Mouse (Mus musculus) left cerebral cortex, adult 18-20 months (tissue): ENCODE measurements around the gene Kif1b. TPM values are rescaled to one million over a fixed set of nuclear protein-coding genes. Genes with fewer than 3 reads are reported as not detected.

Experiments used
- DNase-seq, 2 experiments: peaks; one replicate each; pipeline ENCODE4 v3.0.0; 2021 to 2022; ENCODE audit warnings: low spot score in 2 of 2, mixed read lengths in 1 of 2
- total RNA-seq, 2 experiments: library from RNA; stranded (reverse); gene quantifications; 2 replicates each; pipeline ENCODE4 v1.2.3; 2021

Gene Kif1b
- total RNA-seq, 2 experiments from 2014 or later, result 429 to 451 TPM

- DNase-seq, result peak in 1 of 2 experiments; percentile 35
Measured at GRCm38 (mm10) chr4:149317387-149317786, 9.9 kb upstream of the Kif1b start.

GRCm38 (mm10) chr4:149314275-149314837 lies 6.9 kb upstream of the Kif1b start:
- DNase-seq, result no peak

- DNase-seq, result no peak
Measured at GRCm38 (mm10) chr4:149313558-149314253, 6.2 kb upstream of the Kif1b start.

GRCm38 (mm10) chr4:149311996-149312395 lies 4.5 kb upstream of the Kif1b start:
- no peak for DNase-seq

- DNase-seq, result no peak
Measured at GRCm38 (mm10) chr4:149308491-149308820, 963 bp upstream of the Kif1b start.

GRCm38 (mm10) chr4:149306712-149307595 lies 539 bp downstream of the Kif1b start:
- peak; percentile 60 to 72 for DNase-seq

GRCm38 (mm10) chr4:149305761-149306711 lies 1.5 kb downstream of the Kif1b start:
- DNase-seq, result no peak

- no peak for DNase-seq
Measured at GRCm38 (mm10) chr4:149304466-149304865, 3.0 kb downstream of the Kif1b start.

- no peak for DNase-seq
Measured at GRCm38 (mm10) chr4:149303502-149303901, 4.0 kb downstream of the Kif1b start.

- no peak for DNase-seq
Measured at GRCm38 (mm10) chr4:149302751-149303150, 4.7 kb downstream of the Kif1b start.

- DNase-seq, result no peak
Measured at GRCm38 (mm10) chr4:149302136-149302535, 5.4 kb downstream of the Kif1b start.

- no peak for DNase-seq
Measured at GRCm38 (mm10) chr4:149296501-149296900, 11.0 kb downstream of the Kif1b start.

- DNase-seq, result no peak
Measured at GRCm38 (mm10) chr4:149292984-149293383, 14.5 kb downstream of the Kif1b start.

GRCm38 (mm10) chr4:149291061-149291460 lies 16.4 kb downstream of the Kif1b start:
- DNase-seq, result no peak

GRCm38 (mm10) chr4:149290157-149290750 lies 17.2 kb downstream of the Kif1b start:
- no peak for DNase-seq

GRCm38 (mm10) chr4:149286287-149287137 lies 21.0 kb downstream of the Kif1b start:
- no peak for DNase-seq

- no peak for DNase-seq
Measured at GRCm38 (mm10) chr4:149285691-149286090, 21.8 kb downstream of the Kif1b start.

- no peak for DNase-seq
Measured at GRCm38 (mm10) chr4:149283018-149283417, 24.5 kb downstream of the Kif1b start.

GRCm38 (mm10) chr4:149282025-149282738 lies 25.3 kb downstream of the Kif1b start:
- no peak for DNase-seq
